Mouse (Mus musculus): ENCODE measurements around the gene Fas. TPM values are rescaled to one million over a fixed set of nuclear protein-coding genes. Genes with fewer than 3 reads are reported as not detected.

Gene Fas
- polyA plus RNA-seq, 1 experiment, result 4.6 TPM

DNA sequence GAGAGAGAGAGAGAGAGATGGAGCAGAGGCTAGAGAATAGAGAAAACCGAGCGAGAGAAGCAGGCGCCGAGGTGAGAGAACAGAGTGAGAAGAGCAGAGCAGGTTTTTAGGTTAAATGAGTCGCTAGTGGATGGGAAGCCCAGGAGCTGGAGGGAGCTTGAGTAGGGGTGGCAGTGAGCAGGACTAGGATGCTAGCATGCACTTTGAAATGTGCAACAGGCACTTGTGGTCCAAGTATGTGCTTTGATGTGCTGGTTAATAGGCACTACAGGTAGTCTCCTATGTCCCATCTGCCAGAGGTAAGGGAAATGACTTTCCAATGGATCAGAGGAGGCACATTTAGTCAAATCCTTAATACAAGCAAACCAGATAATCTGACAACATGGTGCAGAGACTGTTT is 1.5 kb downstream of the Fas start:
- 75% methylated on average over 5 of the region's 5 CpGs for WGBS
- Histone ChIP-seq H3K36me3 (ENCODE audit: control insufficient read depth, insufficient read depth, low read length) (no peaks in the 10 kb centered on the region), H3K27ac (ENCODE audit: insufficient read depth, low read depth, low read length) (peak overlapping the region; percentile 86; the same call in 1 of the 2 replicates), H3K27me3 (replicated peaks; ENCODE audit: control insufficient read depth, insufficient read depth, low read length) (no peaks in the 10 kb centered on the region; the same call in 1 of the 2 replicates), H3K4me1 (ENCODE audit: control insufficient read depth, insufficient read depth, low read length) (peaks cover 12% of the 10 kb centered on the region; the same call in 1 of the 2 replicates), H3K4me3 (ENCODE audit: insufficient read depth, low read depth, low read length) (peak overlapping the region; percentile 54)
- no peak for DNase-seq
- TF ChIP-seq POLR2A (IDR thresholded peaks at IDR 0.05; ENCODE audit: low read depth, low read length), result no peak
- TF ChIP-seq CTCF (conservative IDR thresholded peaks at IDR 0.05; ENCODE audit: insufficient read depth, insufficient read length, low read depth, low read length), result no peak

DNA sequence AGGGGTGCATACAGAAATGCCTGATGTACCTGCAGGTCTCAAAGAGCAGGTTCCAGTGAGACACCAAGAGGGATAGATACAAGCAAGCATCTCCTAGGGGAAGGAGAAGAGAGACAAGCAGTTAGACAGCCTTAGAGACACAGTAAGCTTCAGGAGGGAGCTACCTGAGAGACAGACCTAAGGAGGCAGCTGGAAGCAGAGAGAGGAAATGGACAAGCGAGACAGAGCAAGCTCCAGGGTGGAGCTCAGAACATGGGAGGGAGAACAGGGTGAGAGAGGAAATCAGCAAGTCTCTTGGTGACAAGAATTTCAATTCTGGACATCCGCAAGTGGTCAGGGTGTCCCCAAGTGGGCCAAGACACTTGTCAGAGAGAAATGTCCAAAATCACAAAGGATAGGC is 2.2 kb downstream of the Fas start:
- no peak for TF ChIP-seq POLR2A (IDR thresholded peaks at IDR 0.05; ENCODE audit: low read depth, low read length)
- WGBS, result 72% methylated on average over 2 of the region's 2 CpGs
- H3K27me3 ChIP-seq (replicated peaks; ENCODE audit: control insufficient read depth, insufficient read depth, low read length), result no peaks in the 10 kb centered on the region; the same call in 1 of the 2 replicates
- peak; percentile 20 for DNase-seq
- H3K4me3 ChIP-seq (ENCODE audit: insufficient read depth, low read depth, low read length), result peak overlapping the region; percentile 21; the same call in 1 of the 2 replicates
- H3K36me3 ChIP-seq (ENCODE audit: control insufficient read depth, insufficient read depth, low read length), result no peaks in the 10 kb centered on the region
- 0 out of 2 replicates have a peak overlapping the region, but pooled peaks have one; percentile 59 for H3K27ac ChIP-seq (ENCODE audit: insufficient read depth, low read depth, low read length)
- H3K4me1 ChIP-seq (ENCODE audit: control insufficient read depth, insufficient read depth, low read length), result peaks cover 12% of the 10 kb centered on the region; the same call in 1 of the 2 replicates

DNA sequence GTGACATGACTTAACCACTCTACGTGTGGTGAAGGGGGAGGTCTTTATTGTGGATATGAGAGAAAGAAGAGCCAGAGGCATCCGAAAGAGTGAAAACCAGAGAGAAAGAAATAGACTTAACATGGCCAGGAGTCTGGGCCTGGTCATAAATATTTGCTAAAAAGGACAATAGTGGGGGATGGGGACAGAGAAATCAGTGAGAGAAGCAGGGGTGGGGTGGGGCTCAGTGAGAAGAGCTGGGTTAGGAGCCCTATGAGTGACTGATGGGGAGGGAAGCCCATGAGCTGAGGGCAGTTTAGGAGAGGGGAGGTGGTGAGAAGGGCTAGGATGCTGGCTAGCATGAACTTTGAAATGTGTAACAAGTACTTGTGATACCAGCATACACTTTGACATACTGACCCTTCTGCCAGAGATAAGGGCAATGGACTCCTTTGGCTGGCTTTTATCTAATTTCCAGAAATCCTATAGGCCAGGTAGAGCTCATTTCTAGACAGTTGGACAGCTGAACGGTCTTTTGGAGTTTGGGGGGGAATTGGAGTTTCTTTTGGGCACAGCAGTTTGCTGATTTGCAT is 3.0 kb downstream of the Fas start:
- peaks cover 9% of the 10 kb centered on the region; the same call in 1 of the 2 replicates for H3K4me1 ChIP-seq (ENCODE audit: control insufficient read depth, insufficient read depth, low read length)
- H3K27ac ChIP-seq (ENCODE audit: insufficient read depth, low read depth, low read length), result no peak overlapping the region
- no peak overlapping the region for H3K4me3 ChIP-seq (ENCODE audit: insufficient read depth, low read depth, low read length)
- H3K27me3 ChIP-seq (replicated peaks; ENCODE audit: control insufficient read depth, insufficient read depth, low read length), result no peaks in the 10 kb centered on the region; the same call in 1 of the 2 replicates
- no peak for DNase-seq
- 93% methylated on average over 3 of the region's 3 CpGs for WGBS
- no peaks in the 10 kb centered on the region for H3K36me3 ChIP-seq (ENCODE audit: control insufficient read depth, insufficient read depth, low read length)
- TF ChIP-seq POLR2A (IDR thresholded peaks at IDR 0.05; ENCODE audit: low read depth, low read length) (no peak), CTCF (conservative IDR thresholded peaks at IDR 0.05; ENCODE audit: insufficient read depth, insufficient read length, low read depth, low read length) (no peak)

DNA sequence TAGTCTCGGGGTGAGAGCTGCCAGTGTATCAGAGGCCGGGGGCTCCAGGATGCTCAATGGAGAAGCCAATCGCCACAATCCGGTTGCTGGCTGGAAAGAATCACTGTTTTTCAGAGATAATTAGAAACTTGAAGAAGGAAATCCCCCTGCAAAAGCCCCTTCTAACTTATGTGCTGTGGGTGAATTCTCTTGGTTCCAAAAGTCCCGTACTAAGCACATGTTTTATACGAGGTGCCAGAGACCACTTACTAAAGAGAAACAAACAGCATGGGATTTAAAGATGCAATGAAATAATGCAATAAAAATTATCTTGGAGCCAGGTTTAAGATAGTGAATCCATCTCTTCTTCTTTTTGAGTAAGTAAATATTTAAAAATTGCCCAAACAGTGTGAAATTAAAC is 5.0 kb downstream of the Fas start:
- peaks cover 3% of the 10 kb centered on the region; the same call in 1 of the 2 replicates for H3K4me1 ChIP-seq (ENCODE audit: control insufficient read depth, insufficient read depth, low read length)
- H3K27ac ChIP-seq (ENCODE audit: insufficient read depth, low read depth, low read length), result no peak overlapping the region
- H3K36me3 ChIP-seq (ENCODE audit: control insufficient read depth, insufficient read depth, low read length), result no peaks in the 10 kb centered on the region
- TF ChIP-seq CTCF (conservative IDR thresholded peaks at IDR 0.05; ENCODE audit: insufficient read depth, insufficient read length, low read depth, low read length) (no peak), POLR2A (IDR thresholded peaks at IDR 0.05; ENCODE audit: low read depth, low read length) (no peak)
- no peak for DNase-seq
- WGBS, result 81% methylated on average over 6 of the region's 6 CpGs
- no peaks in the 10 kb centered on the region for H3K27me3 ChIP-seq (replicated peaks; ENCODE audit: control insufficient read depth, insufficient read depth, low read length)
- H3K4me3 ChIP-seq (ENCODE audit: insufficient read depth, low read depth, low read length), result no peak overlapping the region

DNA sequence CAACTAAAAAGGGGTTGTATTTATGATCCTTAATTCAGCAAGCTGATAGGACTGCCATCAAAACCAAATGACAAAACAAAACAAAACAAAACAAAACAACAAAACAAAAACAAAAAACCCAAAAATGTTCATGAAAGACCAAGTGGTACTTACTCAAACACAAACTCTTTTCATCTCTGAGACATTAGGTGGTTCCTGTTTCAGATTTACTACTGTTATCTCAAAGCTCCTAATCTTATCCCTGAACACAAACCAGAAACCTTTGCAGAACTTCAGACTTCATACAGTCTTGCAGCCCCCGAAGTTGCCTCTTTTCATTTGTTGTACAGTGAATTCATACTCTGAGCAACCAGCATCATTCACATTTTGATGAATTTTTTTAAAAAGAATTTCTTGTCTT is 8.1 kb downstream of the Fas start:
- H3K27ac ChIP-seq (ENCODE audit: insufficient read depth, low read depth, low read length), result no peak overlapping the region
- H3K27me3 ChIP-seq (replicated peaks; ENCODE audit: control insufficient read depth, insufficient read depth, low read length), result no peaks in the 10 kb centered on the region
- H3K36me3 ChIP-seq (ENCODE audit: control insufficient read depth, insufficient read depth, low read length), result no peaks in the 10 kb centered on the region
- 66% methylated on average over 1 of the region's 1 CpGs for WGBS
- no peaks in the 10 kb centered on the region for H3K4me1 ChIP-seq (ENCODE audit: control insufficient read depth, insufficient read depth, low read length)
- H3K4me3 ChIP-seq (ENCODE audit: insufficient read depth, low read depth, low read length), result no peak overlapping the region
- TF ChIP-seq CTCF (conservative IDR thresholded peaks at IDR 0.05; ENCODE audit: insufficient read depth, insufficient read length, low read depth, low read length) (no peak), POLR2A (IDR thresholded peaks at IDR 0.05; ENCODE audit: low read depth, low read length) (no peak)
- no peak for DNase-seq

DNA sequence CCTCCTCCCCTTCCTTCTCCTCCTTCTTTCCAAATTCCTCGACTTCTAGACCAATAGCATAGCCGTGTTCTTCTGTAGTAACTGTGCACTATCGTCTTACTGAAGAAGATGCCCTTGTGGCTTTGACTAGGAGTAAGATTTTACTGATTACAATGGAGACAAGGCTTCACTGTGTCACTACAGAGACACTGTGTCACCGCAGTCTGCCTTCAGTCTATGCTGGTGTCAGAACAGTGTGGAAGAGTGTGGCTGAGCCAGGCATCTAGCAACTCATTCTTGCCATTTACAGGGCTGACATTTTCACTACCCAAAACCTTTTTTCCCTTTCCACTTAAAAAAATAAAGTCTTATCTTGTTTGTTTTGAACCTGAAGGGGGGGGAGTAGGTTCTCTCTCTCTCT is 8.8 kb downstream of the Fas start:
- TF ChIP-seq POLR2A (IDR thresholded peaks at IDR 0.05; ENCODE audit: low read depth, low read length), result no peak
- no peak for TF ChIP-seq CTCF (conservative IDR thresholded peaks at IDR 0.05; ENCODE audit: insufficient read depth, insufficient read length, low read depth, low read length)
- no peak overlapping the region for H3K4me3 ChIP-seq (ENCODE audit: insufficient read depth, low read depth, low read length)
- H3K36me3 ChIP-seq (ENCODE audit: control insufficient read depth, insufficient read depth, low read length), result no peaks in the 10 kb centered on the region
- no peak overlapping the region for H3K27ac ChIP-seq (ENCODE audit: insufficient read depth, low read depth, low read length)
- WGBS, result 58% methylated on average over 4 of the region's 4 CpGs
- DNase-seq, result no peak
- no peaks in the 10 kb centered on the region for H3K27me3 ChIP-seq (replicated peaks; ENCODE audit: control insufficient read depth, insufficient read depth, low read length)
- H3K4me1 ChIP-seq (ENCODE audit: control insufficient read depth, insufficient read depth, low read length), result no peaks in the 10 kb centered on the region

DNA sequence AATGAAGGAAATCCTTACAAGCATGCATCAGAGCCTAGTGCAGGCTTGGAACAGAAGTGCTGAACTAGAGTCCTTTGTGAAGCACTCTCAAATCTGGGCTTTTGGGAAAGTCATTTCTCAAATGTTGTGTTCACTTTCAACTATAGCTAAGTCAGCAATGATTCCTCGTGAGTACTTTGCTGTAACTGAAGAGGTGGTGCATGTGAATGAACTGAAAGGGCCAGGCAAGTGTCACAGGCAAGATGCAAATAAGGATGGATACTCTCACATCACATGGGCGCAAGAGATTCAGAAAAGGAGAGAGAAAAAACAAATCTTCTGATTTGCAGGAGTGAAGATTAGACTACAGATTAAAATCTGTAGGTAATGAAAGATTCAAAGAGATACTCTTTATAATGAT is 10.0 kb downstream of the Fas start:
- TF ChIP-seq POLR2A (IDR thresholded peaks at IDR 0.05; ENCODE audit: low read depth, low read length), result no peak
- no peak for TF ChIP-seq CTCF (conservative IDR thresholded peaks at IDR 0.05; ENCODE audit: insufficient read depth, insufficient read length, low read depth, low read length)
- WGBS, result 91% methylated on average over 2 of the region's 2 CpGs

More for the DNA sequence above, 10.0 kb downstream of the Fas start:
- Histone ChIP-seq H3K4me1 (ENCODE audit: control insufficient read depth, insufficient read depth, low read length) (no peaks in the 10 kb centered on the region), H3K27ac (ENCODE audit: insufficient read depth, low read depth, low read length) (no peak overlapping the region), H3K27me3 (replicated peaks; ENCODE audit: control insufficient read depth, insufficient read depth, low read length) (no peaks in the 10 kb centered on the region), H3K4me3 (ENCODE audit: insufficient read depth, low read depth, low read length) (no peak overlapping the region), H3K36me3 (ENCODE audit: control insufficient read depth, insufficient read depth, low read length) (no peaks in the 10 kb centered on the region)
- DNase-seq, result no peak
